Mouse (Mus musculus) kidney, adult 18-20 months (tissue): ENCODE results near the gene Ralgapa2.
A peak's percentile ranks its signal among the peaks of the same experiment; 100 is the strongest.

ENCODE experiments used
- DNase-seq: peaks from one replicate; pipeline ENCODE4 v3.0.0; 2021

The Ralgapa2 gene

GRCm38 (mm10) chr2:146350230-146350629 is 161.9 kb downstream of the Ralgapa2 start:
- no peak for DNase-seq

- DNase-seq: no peak
These were observed 164.2 kb downstream of the Ralgapa2 start for GRCm38 (mm10) chr2:146347942-146348341.

GRCm38 (mm10) chr2:146340090-146340489 is 172.1 kb downstream of the Ralgapa2 start:
- DNase-seq: no peak

- no peak for DNase-seq
These were observed 174.6 kb downstream of the Ralgapa2 start for GRCm38 (mm10) chr2:146337540-146337939.

GRCm38 (mm10) chr2:146331894-146332476 is 180.2 kb downstream of the Ralgapa2 start:
- DNase-seq: no peak

- DNase-seq: peak; percentile 39
These were observed 181.3 kb downstream of the Ralgapa2 start for GRCm38 (mm10) chr2:146330772-146331281.

- DNase-seq: no peak
These were observed 182.0 kb downstream of the Ralgapa2 start for GRCm38 (mm10) chr2:146330101-146330500.

- DNase-seq: no peak
These were observed 185.5 kb downstream of the Ralgapa2 start for GRCm38 (mm10) chr2:146326654-146327053.

- DNase-seq: no peak
These were observed 187.0 kb downstream of the Ralgapa2 start for GRCm38 (mm10) chr2:146324907-146325715.

GRCm38 (mm10) chr2:146324140-146324906 is 187.8 kb downstream of the Ralgapa2 start:
- no peak for DNase-seq

- DNase-seq: no peak
These were observed 188.6 kb downstream of the Ralgapa2 start for GRCm38 (mm10) chr2:146323528-146323927.

- DNase-seq: no peak
These were observed 189.4 kb downstream of the Ralgapa2 start for GRCm38 (mm10) chr2:146322770-146323169.

- no peak for DNase-seq
These were observed 190.1 kb downstream of the Ralgapa2 start for GRCm38 (mm10) chr2:146322019-146322418.

GRCm38 (mm10) chr2:146320666-146321065 is 191.5 kb downstream of the Ralgapa2 start:
- no peak for DNase-seq

- DNase-seq: no peak
These were observed 197.4 kb downstream of the Ralgapa2 start for GRCm38 (mm10) chr2:146314751-146315150.

GRCm38 (mm10) chr2:146313811-146314210 is 198.3 kb downstream of the Ralgapa2 start:
- DNase-seq: no peak

- DNase-seq: no peak
These were observed 201.4 kb downstream of the Ralgapa2 start for GRCm38 (mm10) chr2:146310760-146311159.

- DNase-seq: peak; percentile 33
These were observed 201.9 kb downstream of the Ralgapa2 start for GRCm38 (mm10) chr2:146310291-146310690.

GRCm38 (mm10) chr2:146309413-146309812 is 202.7 kb downstream of the Ralgapa2 start:
- DNase-seq: no peak

GRCm38 (mm10) chr2:146307060-146307459 is 205.1 kb downstream of the Ralgapa2 start:
- no peak for DNase-seq

- no peak for DNase-seq
These were observed 209.9 kb downstream of the Ralgapa2 start for GRCm38 (mm10) chr2:146302094-146302699.

- DNase-seq: no peak
These were observed 211.6 kb downstream of the Ralgapa2 start for GRCm38 (mm10) chr2:146300500-146301020.
